Mouse (Mus musculus): ENCODE measurements around the gene Nectin2. TPM values are rescaled to one million over a fixed set of nuclear protein-coding genes. Genes with fewer than 3 reads are reported as not detected.
A peak's percentile ranks its signal among the peaks of the same experiment; 100 is the strongest.

Gene Nectin2
- polyA plus RNA-seq, 1 experiment: 12.7 TPM

GRCm38 (mm10) chr7:19755008-19755407 is 4.7 kb upstream of the Nectin2 start:
- no peak overlapping the region for H3K4me3 ChIP-seq (ENCODE audit: insufficient read depth, low read length)
- TF ChIP-seq CTCF (IDR thresholded peaks at IDR 0.05; ENCODE audit: low read depth, low read length): no peak
- TF ChIP-seq POLR2A (IDR thresholded peaks at IDR 0.05; ENCODE audit: borderline replicate concordance, low read depth, low read length): no peak
- no peak overlapping the region for H3K27ac ChIP-seq (ENCODE audit: insufficient read depth, low read depth, low read length)
- H3K4me1 ChIP-seq (ENCODE audit: control insufficient read depth, insufficient read depth, low read length): peaks cover 10% of the 10 kb centered on the region

GRCm38 (mm10) chr7:19754065-19754464 is 3.8 kb upstream of the Nectin2 start:
- H3K4me1 ChIP-seq (ENCODE audit: control insufficient read depth, insufficient read depth, low read length): peaks cover 10% of the 10 kb centered on the region
- no peak overlapping the region for H3K4me3 ChIP-seq (ENCODE audit: insufficient read depth, low read length)
- no peak overlapping the region for H3K27ac ChIP-seq (ENCODE audit: insufficient read depth, low read depth, low read length)
- TF ChIP-seq CTCF (IDR thresholded peaks at IDR 0.05; ENCODE audit: low read depth, low read length) (no peak), POLR2A (IDR thresholded peaks at IDR 0.05; ENCODE audit: borderline replicate concordance, low read depth, low read length) (no peak)

- no peak overlapping the region for H3K27ac ChIP-seq (ENCODE audit: insufficient read depth, low read depth, low read length)
- H3K4me1 ChIP-seq (ENCODE audit: control insufficient read depth, insufficient read depth, low read length): peaks cover 13% of the 10 kb centered on the region
- TF ChIP-seq CTCF (IDR thresholded peaks at IDR 0.05; ENCODE audit: low read depth, low read length): no peak
- TF ChIP-seq POLR2A (IDR thresholded peaks at IDR 0.05; ENCODE audit: borderline replicate concordance, low read depth, low read length): no peak
- no peak overlapping the region for H3K4me3 ChIP-seq (ENCODE audit: insufficient read depth, low read length)
Observed at GRCm38 (mm10) chr7:19753587-19753986, 3.3 kb upstream of the Nectin2 start.

GRCm38 (mm10) chr7:19752652-19753051 is 2.4 kb upstream of the Nectin2 start:
- no peak overlapping the region for H3K4me3 ChIP-seq (ENCODE audit: insufficient read depth, low read length)
- H3K4me1 ChIP-seq (ENCODE audit: control insufficient read depth, insufficient read depth, low read length): peaks cover 19% of the 10 kb centered on the region
- no peak overlapping the region for H3K27ac ChIP-seq (ENCODE audit: insufficient read depth, low read depth, low read length)
- TF ChIP-seq POLR2A (IDR thresholded peaks at IDR 0.05; ENCODE audit: borderline replicate concordance, low read depth, low read length) (no peak), CTCF (IDR thresholded peaks at IDR 0.05; ENCODE audit: low read depth, low read length) (peak; percentile 59)

GRCm38 (mm10) chr7:19751070-19751383 is 744 bp upstream of the Nectin2 start:
- H3K4me3 ChIP-seq (ENCODE audit: insufficient read depth, low read length): no peak overlapping the region
- peaks cover 27% of the 10 kb centered on the region for H3K4me1 ChIP-seq (ENCODE audit: control insufficient read depth, insufficient read depth, low read length)
- TF ChIP-seq CTCF (IDR thresholded peaks at IDR 0.05; ENCODE audit: low read depth, low read length): no peak
- no peak for TF ChIP-seq POLR2A (IDR thresholded peaks at IDR 0.05; ENCODE audit: borderline replicate concordance, low read depth, low read length)
- no peak overlapping the region for H3K27ac ChIP-seq (ENCODE audit: insufficient read depth, low read depth, low read length)

- TF ChIP-seq CTCF (IDR thresholded peaks at IDR 0.05; ENCODE audit: low read depth, low read length) (no peak), POLR2A (IDR thresholded peaks at IDR 0.05; ENCODE audit: borderline replicate concordance, low read depth, low read length) (no peak)
- Histone ChIP-seq H3K4me1 (ENCODE audit: control insufficient read depth, insufficient read depth, low read length) (peaks cover 32% of the 10 kb centered on the region), H3K4me3 (ENCODE audit: insufficient read depth, low read length) (peak overlapping the region; percentile 61), H3K27ac (ENCODE audit: insufficient read depth, low read depth, low read length) (no peak overlapping the region)
Observed at GRCm38 (mm10) chr7:19749389-19750216, 680 bp downstream of the Nectin2 start.

- Histone ChIP-seq H3K27ac (ENCODE audit: insufficient read depth, low read depth, low read length) (no peak overlapping the region), H3K4me3 (ENCODE audit: insufficient read depth, low read length) (peak overlapping the region; percentile 61), H3K4me1 (ENCODE audit: control insufficient read depth, insufficient read depth, low read length) (peaks cover 33% of the 10 kb centered on the region)
- no peak for TF ChIP-seq POLR2A (IDR thresholded peaks at IDR 0.05; ENCODE audit: borderline replicate concordance, low read depth, low read length)
- TF ChIP-seq CTCF (IDR thresholded peaks at IDR 0.05; ENCODE audit: low read depth, low read length): no peak
Observed at GRCm38 (mm10) chr7:19748219-19749195, 1.8 kb downstream of the Nectin2 start.

GRCm38 (mm10) chr7:19747420-19748218 is 2.7 kb downstream of the Nectin2 start:
- H3K4me1 ChIP-seq (ENCODE audit: control insufficient read depth, insufficient read depth, low read length): peaks cover 33% of the 10 kb centered on the region
- no peak for TF ChIP-seq CTCF (IDR thresholded peaks at IDR 0.05; ENCODE audit: low read depth, low read length)
- TF ChIP-seq POLR2A (IDR thresholded peaks at IDR 0.05; ENCODE audit: borderline replicate concordance, low read depth, low read length): no peak
- no peak overlapping the region for H3K4me3 ChIP-seq (ENCODE audit: insufficient read depth, low read length)
- no peak overlapping the region for H3K27ac ChIP-seq (ENCODE audit: insufficient read depth, low read depth, low read length)
